Mouse (Mus musculus): ENCODE measurements around the gene Zfp36l1.

DNA sequence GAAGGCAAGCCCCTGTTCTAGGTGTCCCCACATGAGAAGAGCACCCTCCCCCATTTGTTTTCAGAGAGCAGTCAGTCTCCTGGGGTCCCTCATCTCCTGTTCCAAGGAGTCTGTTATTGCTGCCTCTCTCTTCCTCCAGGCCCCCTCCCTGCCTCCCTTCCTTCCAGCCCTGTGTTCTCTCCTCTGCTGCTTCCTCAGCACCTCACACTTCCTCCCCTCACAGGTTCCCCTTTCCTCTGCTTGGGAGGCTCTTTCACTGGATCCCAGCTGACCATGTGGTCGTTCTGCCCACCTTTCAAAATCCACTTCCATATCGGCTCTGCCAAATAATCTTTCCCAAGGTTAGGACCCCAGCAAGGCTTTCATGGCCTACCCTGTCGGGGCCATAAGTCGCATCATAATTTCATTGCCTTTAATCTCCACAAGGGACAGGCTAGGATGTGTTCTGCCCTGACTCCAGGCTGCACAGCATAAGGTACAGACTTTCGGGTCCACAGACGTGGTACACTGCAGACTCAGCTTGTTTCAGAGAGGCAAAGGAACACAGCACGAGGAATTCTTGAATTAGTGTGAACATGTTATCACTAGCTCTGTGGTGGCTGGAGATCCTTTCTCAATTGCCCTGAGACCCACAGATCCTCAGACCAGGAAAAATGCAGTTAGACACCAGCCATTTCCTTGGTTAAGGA is 29.5 kb downstream of the Zfp36l1 start:
- TF ChIP-seq POLR2A (IDR thresholded peaks at IDR 0.05; ENCODE audit: insufficient read depth, low read depth, low read length): no peak
- TF ChIP-seq CTCF (IDR thresholded peaks at IDR 0.05; ENCODE audit: insufficient read depth, low read depth, low read length): no peak
